Mouse (Mus musculus): Measurements from ENCODE around the gene Lzts3.

Gene Lzts3

GRCm38 (mm10) chr2:130634739-130635411 is 7.7 kb downstream of the Lzts3 start:
- peak; percentile 44 for DNase-seq

GRCm38 (mm10) chr2:130634006-130634738 is 8.4 kb downstream of the Lzts3 start:
- no peak for DNase-seq

- no peak for DNase-seq
These were observed 9.5 kb downstream of the Lzts3 start for GRCm38 (mm10) chr2:130632887-130633675.

GRCm38 (mm10) chr2:130632416-130632815 is 10.2 kb downstream of the Lzts3 start:
- DNase-seq: no peak

- DNase-seq: peak; percentile 89
These were observed 12.8 kb downstream of the Lzts3 start, which contains the start of the genes Fastkd5 and Ubox5 for GRCm38 (mm10) chr2:130629839-130630203. Gene Fastkd5, minus strand, starts transcription at chr2:130630027. Gene Ubox5, minus strand, starts transcription at chr2:130630038.

GRCm38 (mm10) chr2:130629080-130629838 is 13.3 kb downstream of the Lzts3 start:
- no peak for DNase-seq

- peak; percentile 31 for DNase-seq
These were observed 14.2 kb downstream of the Lzts3 start for GRCm38 (mm10) chr2:130628424-130628823.

GRCm38 (mm10) chr2:130618972-130619371 is 23.6 kb downstream of the Lzts3 start:
- DNase-seq: no peak

- peak; percentile 48 for DNase-seq
These were observed 29.5 kb downstream of the Lzts3 start for GRCm38 (mm10) chr2:130613091-130613490.

GRCm38 (mm10) chr2:130602195-130602594 is 40.4 kb downstream of the Lzts3 start:
- DNase-seq: no peak

GRCm38 (mm10) chr2:130598399-130598798 is 44.2 kb downstream of the Lzts3 start:
- DNase-seq: no peak

- DNase-seq: no peak
These were observed 45.0 kb downstream of the Lzts3 start for GRCm38 (mm10) chr2:130597601-130598010.

GRCm38 (mm10) chr2:130595596-130595995 is 47.0 kb downstream of the Lzts3 start:
- no peak for DNase-seq

GRCm38 (mm10) chr2:130591016-130591415 is 51.6 kb downstream of the Lzts3 start:
- DNase-seq: no peak

GRCm38 (mm10) chr2:130589761-130590160 is 52.8 kb downstream of the Lzts3 start:
- no peak for DNase-seq

- no peak for DNase-seq
These were observed 53.4 kb downstream of the Lzts3 start for GRCm38 (mm10) chr2:130589157-130589556.

GRCm38 (mm10) chr2:130588373-130588772 is 54.2 kb downstream of the Lzts3 start:
- DNase-seq: no peak

- DNase-seq: no peak
These were observed 56.6 kb downstream of the Lzts3 start for GRCm38 (mm10) chr2:130586016-130586415.

GRCm38 (mm10) chr2:130583902-130584560 is 58.6 kb downstream of the Lzts3 start:
- no peak for DNase-seq

Measured in thymus, postnatal 14 days (tissue).